Mouse (Mus musculus) cerebellum, adult 2 months (tissue): Measurements from ENCODE around the gene Mettl8.

Experiments used
- CTCF ChIP-seq: fragments of 200-500 bp; IDR thresholded peaks from 2 replicates; pipeline ENCODE4 v1.5.1; 2011; ENCODE audit warnings: low read depth, mild to moderate bottlenecking, control low read depth, low read length, moderate library complexity, borderline replicate concordance; ENCODE audit not compliant: insufficient read depth
- POLR2A ChIP-seq: fragments of 200-500 bp; IDR thresholded peaks from 2 replicates; pipeline ENCODE4 v1.6.1; 2011; ENCODE audit warnings: low read length, control low read depth, borderline replicate concordance; ENCODE audit not compliant: insufficient read depth

- TF ChIP-seq POLR2A: no peak
- no peak for TF ChIP-seq CTCF
Observed at GRCm38 (mm10) chr2:70961086-70961941, 94.1 kb downstream of the Mettl8 start.
